Comparison of ENCODE assay signal across 16 mouse cellular contexts in the genomic region with DNA sequence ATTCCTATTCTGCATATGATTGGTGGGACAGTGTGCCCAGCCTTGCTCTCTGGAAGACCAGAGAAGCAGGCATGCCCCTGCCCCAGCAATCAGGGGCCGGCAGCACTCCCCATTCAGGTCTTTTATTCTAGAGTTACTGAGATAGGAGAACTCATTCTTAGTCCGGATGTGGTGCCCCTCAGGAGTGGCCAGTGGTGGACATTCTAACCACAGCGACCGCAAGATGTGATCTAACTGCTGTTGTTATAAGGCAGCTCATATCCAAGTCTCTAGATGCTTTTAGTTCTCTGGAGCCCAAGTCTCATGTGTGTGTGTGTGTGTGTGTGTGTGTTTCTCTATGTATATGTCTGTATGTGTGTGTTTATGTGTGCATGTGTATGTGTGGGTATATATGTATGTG. TPM values are rescaled to one million over a fixed set of nuclear protein-coding genes. Genes with fewer than 3 reads are reported as not detected.
"Had no signal": no experiment of that assay in that cellular context is flagged by ENCODE, and none has a peak within 500 bp of the region (broad histone marks: within the 10 kb centered on the region; RNA-seq: fewer than 3 reads in every experiment).

No protein-coding gene starts in this region.

- H3K4me3 ChIP-seq: limb, embryonic 10.5 days; liver, embryonic 13.5 days; lung, embryonic 15.5 days; midbrain, embryonic 13.5 days; neural tube, embryonic 13.5 days had no signal

- H3K36me3 ChIP-seq: limb, embryonic 10.5 days; liver, embryonic 13.5 days; lung, embryonic 15.5 days; midbrain, embryonic 13.5 days; neural tube, embryonic 13.5 days had no signal

- H3K4me2 ChIP-seq: liver, embryonic 13.5 days; lung, embryonic 15.5 days; midbrain, embryonic 13.5 days; neural tube, embryonic 13.5 days had no signal

- H3K4me1 ChIP-seq: midbrain, embryonic 13.5 days; neural tube, embryonic 13.5 days had no signal

- H3K27ac ChIP-seq: kidney, postnatal 0 days; limb, embryonic 10.5 days; liver, embryonic 13.5 days; lung, embryonic 15.5 days; midbrain, embryonic 13.5 days; neural tube, embryonic 13.5 days had no signal

- H3K9me3 ChIP-seq: limb, embryonic 10.5 days; liver, embryonic 13.5 days; lung, embryonic 15.5 days; midbrain, embryonic 13.5 days; neural tube, embryonic 13.5 days had no signal

- H3K9ac ChIP-seq: liver, embryonic 13.5 days; liver, postnatal 0 days; lung, embryonic 15.5 days; midbrain, embryonic 13.5 days; neural tube, embryonic 13.5 days had no signal

- ATAC-seq: intestine, embryonic 16.5 days; liver, postnatal 0 days had no signal

- DNase-seq: layer of hippocampus, adult 9-11 months; layer of hippocampus, postnatal 36 days; liver, embryonic 13.5 days; liver, postnatal 0 days; lung, postnatal 14 days; right cerebral cortex, postnatal 25 days; thymus, postnatal 4 days had no signal

- H3K27me3 ChIP-seq: lung, embryonic 15.5 days; midbrain, embryonic 13.5 days; neural tube, embryonic 13.5 days had no signal

RNA-seq across cellular contexts. Expression of gene Dio1, which starts 6.6 kb away (rescaled TPM):
- total RNA-seq: layer of hippocampus, adult 18-20 months; layer of hippocampus, postnatal 36 days; left cerebral cortex, postnatal 14 days; midbrain, postnatal 0 days had no signal
- polyA plus RNA-seq: limb, embryonic 10.5 days; liver, embryonic 13.5 days; midbrain, postnatal 0 days; neural tube, embryonic 13.5 days had no signal
